14 mouse cellular contexts compared by ENCODE assay signal in the genomic region with DNA sequence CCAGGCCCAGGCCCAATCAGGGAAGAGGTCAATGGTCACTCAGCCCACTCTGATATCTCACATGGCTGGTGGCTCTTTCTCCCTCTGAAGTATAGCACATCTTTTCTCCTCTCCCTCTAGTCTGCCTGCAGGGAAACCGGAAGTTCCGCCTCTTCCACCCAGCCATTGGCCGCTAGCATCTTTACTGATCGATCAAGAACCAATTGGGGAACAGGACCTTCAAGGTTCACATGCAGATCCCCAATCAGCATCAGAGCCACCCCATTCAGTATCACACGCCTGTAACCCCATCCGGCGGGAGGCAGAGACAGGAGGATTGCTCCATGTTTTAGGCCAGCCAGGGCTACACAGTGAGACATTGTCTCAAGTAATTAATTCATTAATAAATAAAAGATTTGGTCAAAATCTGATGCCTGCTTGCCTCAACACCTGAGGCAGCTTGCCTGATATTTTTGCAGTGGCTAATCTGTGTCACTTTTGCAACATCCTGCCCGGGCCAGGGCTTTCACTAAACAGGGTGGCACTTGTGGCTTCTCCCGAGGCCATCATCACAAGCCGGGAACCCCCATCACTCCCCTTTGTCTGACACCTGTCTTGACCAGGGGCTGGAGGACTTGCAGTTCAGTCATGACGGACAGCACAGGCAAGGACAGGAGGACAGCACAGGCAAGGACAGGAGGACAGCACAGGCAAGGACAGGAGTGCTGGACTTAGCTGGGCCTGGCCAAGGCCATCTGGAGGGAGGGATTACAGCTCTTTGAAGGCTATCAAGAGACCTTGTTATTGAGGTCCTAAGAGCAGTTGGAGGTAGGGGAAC. TPM values are rescaled to one million over a fixed set of nuclear protein-coding genes. Genes with fewer than 3 reads are reported as not detected.
DNase-seq lines count a peak whose midpoint lies in the region; ATAC-seq lines count a peak whose summit lies in the region.
"Had no signal": no experiment of that assay in that cellular context is flagged by ENCODE, and none has a peak within 500 bp of the region (broad histone marks: within the 10 kb centered on the region; RNA-seq: fewer than 3 reads in every experiment).

No protein-coding gene starts in this region.

- H3K27me3 ChIP-seq in embryonic facial prominence, embryonic 10.5 days (replicated peaks; ENCODE audit: low read depth, poor library complexity, severe bottlenecking), result peaks cover 5% of the 10 kb centered on the region; the same call in 1 of the 2 replicates
- H3K27me3 ChIP-seq: midbrain, embryonic 15.5 days had no signal

- ATAC-seq in common myeloid progenitor, adult 5-6 weeks (replicated peaks; ENCODE audit: low read depth, poor library complexity, severe bottlenecking), result peak; percentile 20; the same call in 1 of the 2 replicates
- no peak for ATAC-seq in granulocyte monocyte progenitor cell, adult 5-6 weeks (replicated peaks; ENCODE audit: poor library complexity, severe bottlenecking)
- ATAC-seq: midbrain, embryonic 15.5 days had no signal

- 86% methylated on average over 11 of the region's 11 CpGs for WGBS in embryonic facial prominence, embryonic 10.5 days

- DNase-seq in adrenal gland, adult 2 months, result peak; percentile 72
- no peak for DNase-seq in adrenal gland, postnatal 25 days
- DNase-seq in thymus, postnatal 14 days, result peak; percentile 42
- DNase-seq in thymus, adult 18-20 months, result no peak
- DNase-seq in left cerebral cortex, adult 18-20 months (ENCODE audit: low spot score in 2 of 2), result no peak
- no peak for DNase-seq in embryonic facial prominence, embryonic 10.5 days (ENCODE audit: low spot score)
- DNase-seq: gastrocnemius, adult 2 months; kidney, adult 11 months had no signal

- H3K4me1 ChIP-seq in embryonic facial prominence, embryonic 10.5 days, result peaks cover 5% of the 10 kb centered on the region
- H3K4me1 ChIP-seq: liver, embryonic 15.5 days; midbrain, embryonic 15.5 days had no signal

- H3K36me3 ChIP-seq in embryonic facial prominence, embryonic 10.5 days (replicated peaks), result peaks cover 7% of the 10 kb centered on the region; the same call in 1 of the 2 replicates
- H3K36me3 ChIP-seq: liver, embryonic 15.5 days; midbrain, embryonic 15.5 days had no signal

- no peak overlapping the region for H3K27ac ChIP-seq in embryonic facial prominence, embryonic 10.5 days (replicated peaks)
- H3K27ac ChIP-seq: gastrocnemius, adult 2 months; liver, embryonic 15.5 days; midbrain, embryonic 15.5 days had no signal

- H3K9me3 ChIP-seq in embryonic facial prominence, embryonic 10.5 days, result no peaks in the 10 kb centered on the region
- H3K9me3 ChIP-seq: liver, embryonic 15.5 days; midbrain, embryonic 15.5 days had no signal

- H3K4me3 ChIP-seq in embryonic facial prominence, embryonic 10.5 days, result no peak overlapping the region
- H3K4me3 ChIP-seq: gastrocnemius, adult 2 months; liver, embryonic 15.5 days; midbrain, embryonic 15.5 days had no signal

RNA-seq across cellular contexts. Expression of a gene that starts 7.6 kb away (rescaled TPM):
- total RNA-seq in adrenal gland, adult 2 months (2021), result 1 to 10 TPM; 5.2 to 5.9 TPM
- polyA plus RNA-seq in adrenal gland, adult 2 months (2012; rRNA removed), result 4.1 and 5.3 TPM in 2 replicates
- total RNA-seq in adrenal gland, postnatal 25 days (2021), result 2.7 and 3.5 TPM in 2 replicates
- 14.2 and 23.1 TPM in 2 replicates for total RNA-seq in common myeloid progenitor, adult 5-6 weeks (2017)
- total RNA-seq in left cerebral cortex, adult 18-20 months (2021), result 10 to 100 TPM; 15.6 to 18.1 TPM
- total RNA-seq in granulocyte monocyte progenitor cell, adult 5-6 weeks (2014; fragmentation: Nextera tagmentation), result 36.0 and 42.2 TPM in 2 replicates
- 33.7 and 33.9 TPM in 2 replicates for total RNA-seq in granulocyte monocyte progenitor cell, adult 5-6 weeks (2017)
- 3.3 and 4.5 TPM in 2 replicates for polyA plus RNA-seq in embryonic facial prominence, embryonic 10.5 days (2016; fragmentation: Nextera tagmentation; extraction: Ambion mirVana)

RNA-seq across cellular contexts. Expression of a gene that starts 40.7 kb away (rescaled TPM):
- 1 to 10 TPM; 4.3 to 9.5 TPM for total RNA-seq in adrenal gland, adult 2 months (2021)
- polyA plus RNA-seq in adrenal gland, adult 2 months (2012; rRNA removed), result 6.3 and 7.6 TPM in 2 replicates
- 4.3 and 4.6 TPM in 2 replicates for total RNA-seq in adrenal gland, postnatal 25 days (2021)
- total RNA-seq in common myeloid progenitor, adult 5-6 weeks (2017), result 20.1 and 22.6 TPM in 2 replicates
- total RNA-seq in left cerebral cortex, adult 18-20 months (2021), result under 1 TPM; 0.52 to 0.60 TPM
- total RNA-seq in granulocyte monocyte progenitor cell, adult 5-6 weeks (2014; fragmentation: Nextera tagmentation), result 9.8 and 13.1 TPM in 2 replicates
- total RNA-seq in granulocyte monocyte progenitor cell, adult 5-6 weeks (2017), result 14.4 and 17.5 TPM in 2 replicates
- 0.27 and 0.41 TPM in 2 replicates for polyA plus RNA-seq in embryonic facial prominence, embryonic 10.5 days (2016; fragmentation: Nextera tagmentation; extraction: Ambion mirVana)

RNA-seq across cellular contexts. Expression of a gene that starts 53.8 kb away (rescaled TPM):
- total RNA-seq in adrenal gland, adult 2 months (2021), result 100 to 1,000 TPM; 101 to 109 TPM
- 60.7 and 68.8 TPM in 2 replicates for polyA plus RNA-seq in adrenal gland, adult 2 months (2012; rRNA removed)
- total RNA-seq in adrenal gland, postnatal 25 days (2021), result 102 and 103 TPM in 2 replicates
- total RNA-seq in common myeloid progenitor, adult 5-6 weeks (2017), result 25.7 and 47.6 TPM in 2 replicates
- 10 to 100 TPM; 76.6 TPM for total RNA-seq in left cerebral cortex, adult 18-20 months (2021)
- 37.2 and 57.8 TPM in 2 replicates for total RNA-seq in granulocyte monocyte progenitor cell, adult 5-6 weeks (2014; fragmentation: Nextera tagmentation)
- 36.9 and 40.2 TPM in 2 replicates for total RNA-seq in granulocyte monocyte progenitor cell, adult 5-6 weeks (2017)
- 50.9 and 52.1 TPM in 2 replicates for polyA plus RNA-seq in embryonic facial prominence, embryonic 10.5 days (2016; fragmentation: Nextera tagmentation; extraction: Ambion mirVana)

RNA-seq across cellular contexts. Expression of a gene that starts 56.9 kb away (rescaled TPM):
- under 1 TPM in 1 of 2 experiments, not detected in 1; 0.17 TPM for total RNA-seq in adrenal gland, adult 2 months (2021)
- 0.02 TPM in 2 replicates for polyA plus RNA-seq in adrenal gland, adult 2 months (2012; rRNA removed)
- total RNA-seq in adrenal gland, postnatal 25 days (2021), result not detected in 2 replicates
- not detected in 2 replicates for total RNA-seq in common myeloid progenitor, adult 5-6 weeks (2017)
- total RNA-seq in left cerebral cortex, adult 18-20 months (2021), result not detected
- not detected in 2 replicates for total RNA-seq in granulocyte monocyte progenitor cell, adult 5-6 weeks (2014; fragmentation: Nextera tagmentation)
- 0.77 TPM in 1 of 2 replicates, not detected in the other for total RNA-seq in granulocyte monocyte progenitor cell, adult 5-6 weeks (2017)
- 1.2 and 1.7 TPM in 2 replicates for polyA plus RNA-seq in embryonic facial prominence, embryonic 10.5 days (2016; fragmentation: Nextera tagmentation; extraction: Ambion mirVana)
- total RNA-seq: gastrocnemius, adult 2 months; layer of hippocampus, adult 18-20 months had no signal
- polyA plus RNA-seq: spleen, adult 2 months had no signal

Comparison
In these comparisons a context has a peak if more than half of its experiments do, and no peak if none do; other contexts are left out.
1. DNase-seq: peak in adrenal gland, adult 2 months (single experiment) and thymus, postnatal 14 days (single experiment); none in adrenal gland, postnatal 25 days (single experiment), thymus, adult 18-20 months (0 of 2), left cerebral cortex, adult 18-20 months (0 of 2) and embryonic facial prominence, embryonic 10.5 days (single experiment).